Mouse (Mus musculus) testis, adult 2 months (tissue): ENCODE measurements around the gene Pomgnt1. TPM values are rescaled to one million over a fixed set of nuclear protein-coding genes. Genes with fewer than 3 reads are reported as not detected.
A peak's percentile ranks its signal among the peaks of the same experiment; 100 is the strongest.

Experiments used
- H3K27ac ChIP-seq: fragments of 200-500 bp; 2 replicates; pipeline ENCODE4 v1.5.1; 2012; ENCODE audit warnings: low read depth, low read length; ENCODE audit not compliant: control insufficient read depth, insufficient read depth
- H3K27me3 ChIP-seq: fragments of 200-500 bp; 2 replicates; pipeline ENCODE4 v1.6.1; 2012; ENCODE audit warnings: mild to moderate bottlenecking, low read length, moderate library complexity; ENCODE audit not compliant: control insufficient read depth, insufficient read depth
- H3K36me3 ChIP-seq: fragments of 200-500 bp; 2 replicates; pipeline ENCODE4 v1.6.1; 2012; ENCODE audit warnings: mild to moderate bottlenecking, low read length; ENCODE audit not compliant: control insufficient read depth, insufficient read depth
- H3K4me1 ChIP-seq: fragments of 200-500 bp; 2 replicates; pipeline ENCODE4 v1.6.1; 2012; ENCODE audit warnings: low read length; ENCODE audit not compliant: control insufficient read depth, insufficient read depth
- H3K4me3 ChIP-seq: fragments of 200-500 bp; 2 replicates; pipeline ENCODE4 v1.5.1; 2012; ENCODE audit warnings: low read depth, mild to moderate bottlenecking, low read length, moderate library complexity, mixed read lengths; ENCODE audit not compliant: control insufficient read depth
- CTCF ChIP-seq: fragments of 200-500 bp; IDR thresholded peaks from 2 replicates; pipeline ENCODE4 v1.5.1; 2012; ENCODE audit warnings: low read depth, mild to moderate bottlenecking, inconsistent platforms, low read length, moderate library complexity; ENCODE audit not compliant: control insufficient read depth, insufficient read depth, insufficient replicate concordance
- POLR2A ChIP-seq: fragments of 200-500 bp; IDR thresholded peaks from 2 replicates; pipeline ENCODE4 v1.6.1; 2012; ENCODE audit warnings: low read depth, mild to moderate bottlenecking, inconsistent platforms, low read length, moderate library complexity; ENCODE audit not compliant: control insufficient read depth
- polyA plus RNA-seq: library from polyadenylated mRNA; depleted of rRNA; stranded (reverse); fragments of >200 nt; gene quantifications from 2 replicates; pipeline ENCODE4 v1.2.3, GENCODE M21; 2012

Pomgnt1 gene
- polyA plus RNA-seq, 1 experiment, result 111 TPM

GRCm38 (mm10) chr4:116140801-116141574 lies 17.3 kb downstream of the Pomgnt1 start:
- no peaks in the 10 kb centered on the region for H3K27me3 ChIP-seq
- no peak for TF ChIP-seq POLR2A
- no peak for TF ChIP-seq CTCF
- H3K27ac ChIP-seq, result no peak overlapping the region
- H3K36me3 ChIP-seq, result no peaks in the 10 kb centered on the region
- peaks cover 12% of the 10 kb centered on the region for H3K4me1 ChIP-seq
- no peak overlapping the region for H3K4me3 ChIP-seq

- no peak for TF ChIP-seq CTCF
- no peak for TF ChIP-seq POLR2A
- no peaks in the 10 kb centered on the region for H3K27me3 ChIP-seq
- peaks cover 12% of the 10 kb centered on the region for H3K4me1 ChIP-seq
- no peak overlapping the region for H3K27ac ChIP-seq
- H3K36me3 ChIP-seq, result no peaks in the 10 kb centered on the region
- H3K4me3 ChIP-seq, result no peak overlapping the region
Observed at GRCm38 (mm10) chr4:116141736-116142135, 18.1 kb downstream of the Pomgnt1 start.

GRCm38 (mm10) chr4:116142269-116142668 lies 18.6 kb downstream of the Pomgnt1 start:
- no peaks in the 10 kb centered on the region for H3K27me3 ChIP-seq
- H3K27ac ChIP-seq, result no peak overlapping the region
- no peaks in the 10 kb centered on the region for H3K36me3 ChIP-seq
- no peak overlapping the region for H3K4me3 ChIP-seq
- H3K4me1 ChIP-seq, result peaks cover 12% of the 10 kb centered on the region
- TF ChIP-seq CTCF, result no peak
- TF ChIP-seq POLR2A, result no peak

GRCm38 (mm10) chr4:116143317-116143811 lies 19.7 kb downstream of the Pomgnt1 start:
- H3K27me3 ChIP-seq, result no peaks in the 10 kb centered on the region
- no peaks in the 10 kb centered on the region for H3K36me3 ChIP-seq
- TF ChIP-seq POLR2A (no peak), CTCF (no peak)
- H3K27ac ChIP-seq, result no peak overlapping the region
- H3K4me1 ChIP-seq, result peaks cover 12% of the 10 kb centered on the region
- H3K4me3 ChIP-seq, result peak overlapping the region; percentile 14

- no peaks in the 10 kb centered on the region for H3K27me3 ChIP-seq
- H3K4me3 ChIP-seq, result peak overlapping the region; percentile 85
- TF ChIP-seq CTCF (no peak), POLR2A (no peak)
- 0 out of 2 replicates have a peak overlapping the region, but pooled peaks have one; percentile 24 for H3K27ac ChIP-seq
- no peaks in the 10 kb centered on the region for H3K36me3 ChIP-seq
- H3K4me1 ChIP-seq, result peaks cover 12% of the 10 kb centered on the region
Observed at GRCm38 (mm10) chr4:116143891-116144717, 20.5 kb downstream of the Pomgnt1 start.

GRCm38 (mm10) chr4:116149812-116150155 lies 26.1 kb downstream of the Pomgnt1 start:
- Histone ChIP-seq H3K27me3 (no peaks in the 10 kb centered on the region), H3K36me3 (no peaks in the 10 kb centered on the region; the same call in 1 of the 2 replicates), H3K4me3 (peak overlapping the region; percentile 83), H3K27ac (peak overlapping the region; percentile 63), H3K4me1 (peaks cover 20% of the 10 kb centered on the region)
- no peak for TF ChIP-seq CTCF
- TF ChIP-seq POLR2A, result no peak

GRCm38 (mm10) chr4:116150156-116150861 lies 26.7 kb downstream of the Pomgnt1 start:
- no peaks in the 10 kb centered on the region; the same call in 1 of the 2 replicates for H3K36me3 ChIP-seq
- no peaks in the 10 kb centered on the region for H3K27me3 ChIP-seq
- H3K4me3 ChIP-seq, result peak overlapping the region; percentile 83
- peaks cover 20% of the 10 kb centered on the region for H3K4me1 ChIP-seq
- peak overlapping the region; percentile 76 for H3K27ac ChIP-seq
- TF ChIP-seq CTCF (no peak), POLR2A (peak; percentile 71; the same call in 1 of the 2 replicates)
